Mouse (Mus musculus) heart, embryonic 11.5 days (tissue): ENCODE measurements around the gene Arid3c. TPM values are rescaled to one million over a fixed set of nuclear protein-coding genes. Genes with fewer than 3 reads are reported as not detected.

Experiments
- ATAC-seq: fragments of 200-750 bp; cut with Nextera tagmentation; replicated peaks from 2 replicates; pipeline ENCODE4 v1.8.0; 2017; ENCODE audit warnings: moderate library complexity; ENCODE audit not compliant: insufficient number of reproducible peaks, low FRiP score, low TSS enrichment
- H3K27ac ChIP-seq: fragments of 300-500 bp; sonication (generic); 2 replicates; pipeline ENCODE4 v1.5.1; 2014; ENCODE audit warnings: mild to moderate bottlenecking, low read depth, low read length
- H3K27me3 ChIP-seq: fragments of 300-500 bp; sonication (generic); 2 replicates; pipeline ENCODE4 v1.6.1; 2014; ENCODE audit warnings: mild to moderate bottlenecking, low read length, mixed read lengths; ENCODE audit not compliant: control insufficient read depth, insufficient read depth
- H3K36me3 ChIP-seq: fragments of 300-500 bp; sonication (generic); 2 replicates; pipeline ENCODE4 v1.6.1; 2014; ENCODE audit warnings: mild to moderate bottlenecking, low read length, moderate library complexity, mixed read lengths; ENCODE audit not compliant: control insufficient read depth, insufficient read depth
- H3K4me1 ChIP-seq: fragments of 300-500 bp; sonication (generic); 2 replicates; pipeline ENCODE4 v1.6.1; 2014; ENCODE audit warnings: low read length; ENCODE audit not compliant: control insufficient read depth, insufficient read depth
- H3K4me2 ChIP-seq: fragments of 300-500 bp; sonication (generic); 2 replicates; pipeline ENCODE4 v1.6.1; 2014; ENCODE audit warnings: mild to moderate bottlenecking, moderate library complexity
- H3K4me3 ChIP-seq: fragments of 300-500 bp; sonication (generic); 2 replicates; pipeline ENCODE4 v1.5.1; 2014; ENCODE audit warnings: low read depth, low read length
- H3K9ac ChIP-seq: fragments of 300-500 bp; sonication (generic); 2 replicates; pipeline ENCODE4 v1.6.1; 2014; ENCODE audit warnings: mild to moderate bottlenecking, low read depth, low read length, moderate library complexity
- H3K9me3 ChIP-seq: fragments of 300-500 bp; sonication (generic); replicated peaks from 2 replicates; pipeline ENCODE4 v1.6.1; 2016; ENCODE audit warnings: low read length; ENCODE audit not compliant: control insufficient read depth
- WGBS: fragments of 180-500 bp; shearing (Covaris S2); extraction: QIAGEN DNeasy Blood & Tissue Kit; methylation state at CpG from one replicate; pipeline ENCODE4 v1.1.7; 2014; ENCODE audit not compliant: insufficient replicate concordance; 5-methylcytosine and 5-hydroxymethylcytosine counted together
- polyA plus RNA-seq: library from polyadenylated mRNA; unstranded; fragments of >200 nt; fragmentation: Nextera tagmentation; extraction: Ambion mirVana; gene quantifications from 2 replicates; pipeline ENCODE4 v1.2.1, GENCODE M21; 2014

Gene Arid3c
- polyA plus RNA-seq, 1 experiment from 2014 or later: not detected

DNA sequence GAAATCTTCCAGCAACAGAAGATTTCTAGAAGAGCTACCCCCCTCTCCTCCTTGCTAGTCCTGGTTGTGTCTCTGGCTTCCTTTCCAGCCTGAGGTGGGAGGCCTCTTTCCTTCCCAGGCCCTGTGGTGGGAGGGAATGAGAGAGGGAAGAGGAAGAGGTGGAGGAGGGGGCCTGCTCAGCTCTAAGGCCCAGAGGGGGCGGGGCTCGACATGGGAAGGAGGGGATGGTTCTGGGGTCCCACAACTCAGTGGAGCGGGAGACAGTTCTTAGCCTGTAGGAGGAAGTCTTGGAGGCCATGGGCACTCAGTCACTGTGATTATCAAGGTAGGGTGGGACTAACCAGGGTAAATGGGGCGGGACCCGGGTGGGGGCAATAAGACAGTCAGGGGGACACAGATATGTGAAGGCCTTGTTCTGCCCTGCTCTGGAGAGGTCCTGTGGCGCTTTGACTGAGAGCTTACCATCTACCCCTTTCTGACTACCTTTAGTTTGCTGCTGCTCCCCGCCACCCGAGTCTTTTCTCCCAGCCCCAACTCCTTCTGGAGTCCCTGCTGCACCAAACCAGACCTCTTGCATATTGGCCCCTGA, 31.3 kb upstream of the Arid3c start:
- Histone ChIP-seq H3K4me3 (peak overlapping the region; percentile 47), H3K27me3 (no peaks in the 10 kb centered on the region), H3K4me2 (peak overlapping the region; percentile 73), H3K36me3 (peaks cover 2% of the 10 kb centered on the region; the same call in 1 of the 2 replicates), H3K4me1 (peaks cover 28% of the 10 kb centered on the region), H3K9me3 (no peaks in the 10 kb centered on the region), H3K9ac (peak overlapping the region; percentile 66), H3K27ac (peak overlapping the region; percentile 87)
- peak; percentile 76 for ATAC-seq
- WGBS: 34% methylated on average over 8 of the region's 8 CpGs

DNA sequence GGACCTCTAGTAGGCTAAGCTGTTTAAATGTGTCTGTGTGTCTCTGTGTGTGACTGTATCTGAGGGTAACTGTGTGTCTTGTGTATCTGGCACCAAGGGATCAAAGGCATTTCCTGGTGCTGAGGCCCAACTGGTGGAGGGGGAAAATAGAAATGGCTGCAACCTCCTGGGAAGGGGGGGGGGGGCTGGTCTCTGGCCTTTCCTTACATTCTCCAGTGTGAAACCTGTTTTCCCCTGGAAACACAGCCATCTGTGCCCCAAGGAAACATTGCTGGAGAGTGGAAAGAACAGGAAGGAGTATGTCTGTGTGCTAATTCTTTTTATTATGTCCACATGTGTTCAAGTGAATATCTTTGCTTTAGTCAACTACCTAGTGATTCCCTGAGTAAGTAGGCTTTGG, 30.7 kb upstream of the Arid3c start:
- Histone ChIP-seq H3K4me1 (peaks cover 30% of the 10 kb centered on the region), H3K9ac (peak overlapping the region; percentile 66), H3K27ac (peak overlapping the region; percentile 87), H3K36me3 (peaks cover 5% of the 10 kb centered on the region; the same call in 1 of the 2 replicates), H3K4me3 (peak overlapping the region; percentile 47), H3K4me2 (peak overlapping the region; percentile 73), H3K9me3 (no peaks in the 10 kb centered on the region), H3K27me3 (no peaks in the 10 kb centered on the region)
- no peak for ATAC-seq

DNA sequence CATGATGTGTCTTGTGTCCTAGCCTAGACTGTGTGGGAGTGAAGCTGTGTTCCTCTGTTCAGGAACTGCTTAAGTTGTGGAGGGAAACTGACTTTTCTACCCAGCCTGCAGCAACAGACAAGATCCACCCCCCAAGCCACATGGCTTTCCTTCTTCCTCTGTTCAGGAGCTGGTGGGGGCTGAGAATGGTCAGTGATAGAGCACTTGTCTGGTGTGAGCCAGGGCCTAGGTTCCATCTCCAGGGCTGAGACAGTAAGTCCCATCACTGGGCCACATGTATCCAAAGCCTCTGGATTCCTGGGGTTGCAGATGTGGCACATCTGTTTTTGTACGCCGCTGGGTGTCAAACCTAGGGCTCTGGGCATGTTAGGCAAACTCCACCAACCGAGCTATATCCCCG, 30.0 kb upstream of the Arid3c start:
- 76% methylated on average over 4 of the region's 4 CpGs for WGBS
- Histone ChIP-seq H3K36me3 (peaks cover 5% of the 10 kb centered on the region; the same call in 1 of the 2 replicates), H3K27me3 (no peaks in the 10 kb centered on the region), H3K4me1 (peaks cover 35% of the 10 kb centered on the region), H3K4me2 (peak overlapping the region; percentile 73), H3K9me3 (no peaks in the 10 kb centered on the region), H3K27ac (peak overlapping the region; percentile 87), H3K9ac (peak overlapping the region; percentile 66), H3K4me3 (peak overlapping the region; percentile 47)
- no peak for ATAC-seq

DNA sequence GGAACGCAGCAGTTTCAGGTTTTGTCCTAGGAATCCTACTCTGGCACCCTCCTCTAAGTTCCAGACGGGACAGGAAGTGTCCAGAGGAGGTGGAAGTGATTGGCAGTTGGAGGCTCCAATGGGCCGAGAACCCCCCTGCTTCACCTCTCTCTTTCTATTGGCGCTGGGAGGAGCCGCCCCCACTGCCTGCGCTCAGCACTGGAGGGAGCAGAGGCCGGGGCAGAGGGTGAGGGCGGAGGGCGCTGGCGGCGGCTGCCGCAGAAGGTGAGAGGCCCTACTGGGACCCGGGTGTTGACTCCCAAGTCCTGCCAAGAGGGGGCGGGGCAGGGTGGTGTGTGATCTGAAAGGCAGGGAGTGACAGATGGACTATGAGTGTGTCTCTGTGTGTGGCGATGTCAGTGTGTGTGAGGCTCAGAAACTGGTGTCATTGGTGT, 29.4 kb upstream of the Arid3c start:
- Histone ChIP-seq H3K4me1 (peaks cover 35% of the 10 kb centered on the region), H3K9ac (peak overlapping the region; percentile 66), H3K4me2 (peak overlapping the region; percentile 73), H3K27me3 (no peaks in the 10 kb centered on the region), H3K36me3 (peaks cover 5% of the 10 kb centered on the region; the same call in 1 of the 2 replicates), H3K9me3 (no peaks in the 10 kb centered on the region), H3K27ac (peak overlapping the region; percentile 87), H3K4me3 (peak overlapping the region; percentile 47)
- ATAC-seq: peak; percentile 90
- 0% methylated on average over 15 of the region's 15 CpGs for WGBS

DNA sequence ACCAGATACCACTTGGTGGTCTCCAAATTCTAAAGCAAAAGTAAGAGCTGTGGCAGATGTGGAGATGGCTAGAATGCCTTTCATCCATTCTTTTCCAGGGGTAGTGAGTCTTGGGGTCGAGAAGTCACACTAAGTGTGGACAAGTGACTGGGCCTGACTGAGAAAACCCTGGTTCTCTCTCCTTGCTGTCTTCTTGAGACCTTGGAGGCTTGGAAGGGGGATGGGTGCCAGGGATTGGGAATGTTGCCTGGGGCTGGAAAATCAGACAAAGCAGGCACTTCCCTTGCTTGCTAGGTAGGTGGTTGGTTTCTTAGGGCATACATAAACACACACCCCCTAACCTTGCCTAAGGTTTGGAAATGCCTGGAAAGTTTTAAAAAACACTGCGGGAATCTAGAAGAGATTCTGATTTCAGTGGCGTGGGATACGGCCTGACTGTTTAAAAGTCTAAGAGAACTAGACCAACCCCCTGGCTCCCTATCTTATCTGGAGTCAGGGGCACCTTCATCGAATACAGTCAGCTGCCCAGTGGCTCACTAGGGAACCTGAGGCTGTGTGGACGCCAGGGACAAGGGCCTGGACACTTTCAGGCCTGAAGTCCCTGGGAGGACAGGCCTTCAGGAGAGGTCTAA, 28.8 kb upstream of the Arid3c start:
- peak overlapping the region; percentile 47 for H3K4me3 ChIP-seq
- H3K36me3 ChIP-seq: peaks cover 5% of the 10 kb centered on the region; the same call in 1 of the 2 replicates
- peaks cover 39% of the 10 kb centered on the region for H3K4me1 ChIP-seq
- H3K4me2 ChIP-seq: peak overlapping the region; percentile 73
- H3K27ac ChIP-seq: peak overlapping the region; percentile 87
- no peaks in the 10 kb centered on the region for H3K27me3 ChIP-seq
- 13% methylated on average over 6 of the region's 6 CpGs for WGBS
- H3K9me3 ChIP-seq: no peaks in the 10 kb centered on the region
- H3K9ac ChIP-seq: peak overlapping the region; percentile 39
- peak; percentile 19 for ATAC-seq

DNA sequence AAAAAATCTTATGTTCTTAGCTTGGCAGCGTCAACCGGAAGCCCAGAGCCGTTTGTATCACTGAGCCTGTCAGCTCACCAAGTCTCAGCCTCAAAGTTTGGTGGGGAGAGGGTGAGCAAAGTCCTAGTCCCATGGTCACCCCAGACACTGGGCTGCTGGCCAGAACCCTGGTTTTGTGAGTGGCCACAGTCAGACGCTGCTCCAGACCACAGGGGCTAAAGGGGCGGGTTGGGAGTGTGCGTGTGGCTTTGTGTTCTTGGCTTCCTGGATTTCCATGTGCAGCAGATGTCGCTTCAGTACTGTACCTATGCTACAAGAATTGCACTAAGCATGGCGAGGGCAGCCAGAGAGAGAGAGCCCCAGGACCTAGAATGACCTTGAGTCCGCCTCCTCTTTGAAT, 28.3 kb upstream of the Arid3c start:
- H3K4me1 ChIP-seq: peaks cover 41% of the 10 kb centered on the region
- H3K4me3 ChIP-seq: no peak overlapping the region
- WGBS: 65% methylated on average over 9 of the region's 9 CpGs
- no peaks in the 10 kb centered on the region for H3K9me3 ChIP-seq
- peak overlapping the region; percentile 73 for H3K4me2 ChIP-seq
- peak overlapping the region; percentile 87 for H3K27ac ChIP-seq
- peaks cover 5% of the 10 kb centered on the region; the same call in 1 of the 2 replicates for H3K36me3 ChIP-seq
- H3K9ac ChIP-seq: peak overlapping the region; percentile 39; the same call in 1 of the 2 replicates
- H3K27me3 ChIP-seq: no peaks in the 10 kb centered on the region
- ATAC-seq: no peak

DNA sequence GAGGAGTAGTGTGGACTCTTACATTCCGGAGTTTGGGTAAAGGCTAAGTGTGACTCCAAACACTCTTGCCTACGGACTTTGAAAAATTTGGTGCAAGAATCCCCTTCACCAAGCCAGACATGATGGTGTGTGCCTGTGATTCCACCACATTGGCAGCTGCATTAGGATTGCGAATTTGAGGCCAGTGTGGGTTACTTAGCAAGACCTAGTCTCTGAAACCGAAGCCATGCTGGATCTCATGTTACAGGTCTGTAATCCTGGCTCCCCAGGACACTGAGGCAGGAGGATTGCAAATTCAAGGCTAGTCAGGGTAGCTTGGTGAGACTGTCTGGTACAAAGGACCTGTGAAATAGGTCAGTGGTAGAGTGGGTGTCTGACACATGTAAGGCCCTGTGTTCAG, 27.8 kb upstream of the Arid3c start:
- Histone ChIP-seq H3K4me2 (no peak overlapping the region), H3K9ac (0 out of 2 replicates have a peak overlapping the region, but pooled peaks have one; percentile 43), H3K27ac (peak overlapping the region; percentile 87; the same call in 1 of the 2 replicates), H3K4me1 (peaks cover 41% of the 10 kb centered on the region), H3K9me3 (no peaks in the 10 kb centered on the region), H3K27me3 (no peaks in the 10 kb centered on the region), H3K4me3 (no peak overlapping the region), H3K36me3 (peaks cover 5% of the 10 kb centered on the region; the same call in 1 of the 2 replicates)
- 88% methylated on average over 4 of the region's 4 CpGs for WGBS
- no peak for ATAC-seq

DNA sequence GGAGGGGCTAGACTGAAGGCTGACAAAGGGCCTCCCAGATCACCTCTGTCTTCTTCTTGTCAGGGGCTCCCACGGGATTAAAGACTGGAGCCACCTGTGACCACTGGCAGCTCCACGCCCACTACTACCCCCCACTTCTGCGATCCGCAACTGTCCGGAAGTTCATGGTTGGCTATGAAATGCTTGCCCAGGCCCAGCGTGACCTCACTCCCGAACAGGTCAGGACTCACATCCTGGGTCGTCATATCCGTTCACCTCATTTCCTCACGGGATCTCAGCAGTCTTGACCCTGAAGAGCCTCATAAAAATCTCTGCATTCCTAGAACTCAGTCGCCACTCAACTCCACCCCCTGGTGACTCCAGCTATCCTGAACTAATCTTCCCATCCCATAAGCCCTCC, 27.1 kb upstream of the Arid3c start:
- 82% methylated on average over 11 of the region's 11 CpGs for WGBS
- no peaks in the 10 kb centered on the region for H3K27me3 ChIP-seq
- no peaks in the 10 kb centered on the region for H3K9me3 ChIP-seq
- H3K4me3 ChIP-seq: no peak overlapping the region
- H3K36me3 ChIP-seq: peaks cover 5% of the 10 kb centered on the region; the same call in 1 of the 2 replicates
- ATAC-seq: no peak
- H3K27ac ChIP-seq: no peak overlapping the region
- H3K4me2 ChIP-seq: no peak overlapping the region
- no peak overlapping the region for H3K9ac ChIP-seq
- H3K4me1 ChIP-seq: peaks cover 41% of the 10 kb centered on the region
